Mouse (Mus musculus): Measurements from ENCODE around the gene Sirt4.

The Sirt4 gene

DNA sequence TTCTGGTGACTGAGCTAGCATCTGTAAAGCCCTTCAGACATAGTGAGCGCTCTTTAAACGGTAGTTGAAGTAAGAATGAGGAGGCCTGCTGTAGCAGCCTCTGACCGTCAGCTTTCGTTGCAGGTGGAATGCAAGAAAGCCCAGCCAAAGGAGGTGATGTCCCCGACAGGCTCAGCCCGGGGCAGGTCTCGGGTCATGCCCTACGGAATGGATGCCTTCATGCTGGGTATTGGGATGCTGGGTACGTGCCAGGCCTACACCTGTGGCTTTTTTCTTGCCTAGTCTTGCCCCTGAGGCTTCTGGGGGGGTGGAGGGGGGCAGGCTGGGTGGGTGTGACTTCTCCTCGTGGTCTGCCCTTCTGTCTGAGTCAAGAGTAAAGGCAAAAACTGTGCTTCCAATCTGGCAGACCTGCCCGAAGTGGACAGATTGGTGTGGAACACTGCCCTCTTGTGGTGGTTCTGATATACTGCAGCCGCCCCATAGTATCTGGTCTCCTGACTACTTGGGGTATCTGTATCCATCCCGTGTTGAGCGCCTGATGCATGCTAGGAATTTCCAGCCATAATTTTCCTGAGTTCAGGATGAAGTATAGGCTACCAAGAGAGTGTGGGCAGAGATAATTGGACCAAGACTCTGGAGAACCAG, 43.2 kb downstream of the Sirt4 start:
- Histone ChIP-seq H3K4me3 (replicated peaks; ENCODE audit: low read length) (no peak overlapping the region), H3K36me3 (ENCODE audit: insufficient read depth, low read length) (peaks cover 32% of the 10 kb centered on the region), H3K4me1 (replicated peaks; ENCODE audit: low read depth, low read length) (peaks cover 84% of the 10 kb centered on the region), H3K27me3 (ENCODE audit: insufficient read depth, low read length) (peaks cover 3% of the 10 kb centered on the region; the same call in 1 of the 2 replicates), H3K9me3 (ENCODE audit: low read length) (no peaks in the 10 kb centered on the region)
- TF ChIP-seq CTCF (conservative IDR thresholded peaks at IDR 0.05; ENCODE audit: low read length) (peak; percentile 98), NANOG (IDR thresholded peaks at IDR 0.05; ENCODE audit: borderline replicate concordance, low read length) (no peak)

DNA sequence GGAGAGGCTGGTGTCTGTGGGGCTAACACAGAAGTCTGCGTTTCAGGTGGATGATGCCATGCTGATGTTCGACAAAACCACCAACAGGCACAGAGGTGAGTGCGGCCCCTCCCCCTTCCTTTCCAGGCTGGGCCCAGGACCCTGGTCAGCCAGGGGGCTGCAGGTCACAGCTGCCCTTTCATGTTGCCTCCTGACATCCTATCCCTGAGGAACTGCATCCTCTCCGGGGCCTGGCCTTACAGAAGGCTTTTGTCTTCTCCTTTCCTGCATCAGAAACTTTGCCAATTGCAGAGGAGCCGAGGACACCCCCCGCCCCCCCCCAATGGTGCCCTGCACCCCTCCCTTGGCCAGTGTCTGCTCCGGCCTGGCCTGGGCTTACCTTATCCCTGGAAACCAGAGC, 45.9 kb downstream of the Sirt4 start:
- TF ChIP-seq NANOG (IDR thresholded peaks at IDR 0.05; ENCODE audit: borderline replicate concordance, low read length) (no peak), POU5F1 (IDR thresholded peaks at IDR 0.05; ENCODE audit: borderline replicate concordance, low read length) (no peak), CTCF (conservative IDR thresholded peaks at IDR 0.05; ENCODE audit: low read length) (no peak)
- no peaks in the 10 kb centered on the region for H3K9me3 ChIP-seq (ENCODE audit: low read length)

DNA sequence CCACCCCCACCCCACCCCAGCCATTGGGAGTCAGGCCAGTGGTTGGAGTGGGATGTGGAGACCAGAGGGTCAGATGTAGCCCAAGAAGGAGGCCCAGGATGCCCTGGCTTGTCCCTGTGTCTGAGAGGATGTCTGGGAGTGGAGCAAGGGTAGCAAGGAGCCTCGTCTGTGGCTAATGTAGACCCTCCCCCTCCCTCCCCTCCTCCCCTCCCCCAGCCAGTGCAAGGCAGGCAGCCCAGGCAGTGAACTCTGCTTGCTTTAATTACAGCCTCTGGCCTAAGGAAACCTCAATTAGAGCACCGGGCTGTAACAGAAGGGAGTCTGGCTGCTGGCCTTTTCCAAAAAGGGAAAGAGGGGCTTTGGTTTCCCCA, 46.6 kb downstream of the Sirt4 start:
- H3K4me3 ChIP-seq (replicated peaks; ENCODE audit: low read length): no peak overlapping the region
- no peaks in the 10 kb centered on the region for H3K9me3 ChIP-seq (ENCODE audit: low read length)
- H3K4me1 ChIP-seq (replicated peaks; ENCODE audit: low read depth, low read length): peaks cover 85% of the 10 kb centered on the region
- no peak for TF ChIP-seq NANOG (IDR thresholded peaks at IDR 0.05; ENCODE audit: borderline replicate concordance, low read length)
- TF ChIP-seq POU5F1 (IDR thresholded peaks at IDR 0.05; ENCODE audit: borderline replicate concordance, low read length): no peak
- TF ChIP-seq CTCF (conservative IDR thresholded peaks at IDR 0.05; ENCODE audit: low read length): no peak
- peaks cover 31% of the 10 kb centered on the region; the same call in 1 of the 2 replicates for H3K36me3 ChIP-seq (ENCODE audit: insufficient read depth, low read length)
- peaks cover 14% of the 10 kb centered on the region for H3K27me3 ChIP-seq (ENCODE audit: insufficient read depth, low read length)

More for the DNA sequence above, 45.9 kb downstream of the Sirt4 start:
- Histone ChIP-seq H3K4me1 (replicated peaks; ENCODE audit: low read depth, low read length) (peaks cover 84% of the 10 kb centered on the region), H3K36me3 (ENCODE audit: insufficient read depth, low read length) (peaks cover 32% of the 10 kb centered on the region; the same call in 1 of the 2 replicates), H3K4me3 (replicated peaks; ENCODE audit: low read length) (peak overlapping the region; percentile 17; the same call in 1 of the 2 replicates), H3K27me3 (ENCODE audit: insufficient read depth, low read length) (peaks cover 11% of the 10 kb centered on the region)

DNA sequence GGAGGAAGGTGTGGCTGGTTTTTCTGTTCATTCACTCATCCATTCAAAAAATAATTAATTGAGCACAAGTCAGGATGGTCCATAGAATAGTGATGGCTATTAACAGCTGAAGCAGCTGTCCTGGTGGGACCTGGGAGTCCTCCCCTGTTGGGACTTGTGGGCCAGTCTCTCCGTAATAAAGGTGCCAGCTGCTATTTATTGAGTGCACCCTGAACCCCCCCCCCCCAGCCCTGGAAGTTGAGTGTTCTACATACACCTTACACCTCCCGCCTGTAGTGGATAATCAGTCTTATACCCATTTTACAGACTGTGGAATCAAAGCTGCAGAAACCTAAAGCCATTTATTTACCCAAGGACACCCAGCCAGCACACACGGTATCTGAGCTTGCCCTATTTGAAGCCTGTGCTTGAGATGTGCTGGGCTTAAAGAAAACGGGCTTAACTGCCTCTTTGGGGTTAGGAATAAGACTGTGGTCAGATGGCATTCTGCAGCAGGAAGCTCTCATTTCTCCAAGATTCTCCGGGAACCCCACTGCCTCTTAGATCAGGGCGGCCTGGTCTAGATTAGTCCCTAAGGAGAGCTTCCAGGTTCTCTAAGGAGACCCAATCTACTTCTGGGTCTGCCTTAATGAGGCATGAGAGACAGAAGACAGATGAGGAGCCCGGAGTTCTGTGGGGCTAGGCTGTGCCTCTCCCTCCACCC, 47.1 kb downstream of the Sirt4 start:
- no peak for TF ChIP-seq POU5F1 (IDR thresholded peaks at IDR 0.05; ENCODE audit: borderline replicate concordance, low read length)
- no peak for TF ChIP-seq NANOG (IDR thresholded peaks at IDR 0.05; ENCODE audit: borderline replicate concordance, low read length)
- no peak for TF ChIP-seq CTCF (conservative IDR thresholded peaks at IDR 0.05; ENCODE audit: low read length)
- H3K36me3 ChIP-seq (ENCODE audit: insufficient read depth, low read length): peaks cover 35% of the 10 kb centered on the region; the same call in 1 of the 2 replicates
- H3K4me1 ChIP-seq (replicated peaks; ENCODE audit: low read depth, low read length): peaks cover 90% of the 10 kb centered on the region
- peaks cover 19% of the 10 kb centered on the region for H3K27me3 ChIP-seq (ENCODE audit: insufficient read depth, low read length)
- H3K9me3 ChIP-seq (ENCODE audit: low read length): no peaks in the 10 kb centered on the region
- peak overlapping the region; percentile 69 for H3K4me3 ChIP-seq (replicated peaks; ENCODE audit: low read length)

DNA sequence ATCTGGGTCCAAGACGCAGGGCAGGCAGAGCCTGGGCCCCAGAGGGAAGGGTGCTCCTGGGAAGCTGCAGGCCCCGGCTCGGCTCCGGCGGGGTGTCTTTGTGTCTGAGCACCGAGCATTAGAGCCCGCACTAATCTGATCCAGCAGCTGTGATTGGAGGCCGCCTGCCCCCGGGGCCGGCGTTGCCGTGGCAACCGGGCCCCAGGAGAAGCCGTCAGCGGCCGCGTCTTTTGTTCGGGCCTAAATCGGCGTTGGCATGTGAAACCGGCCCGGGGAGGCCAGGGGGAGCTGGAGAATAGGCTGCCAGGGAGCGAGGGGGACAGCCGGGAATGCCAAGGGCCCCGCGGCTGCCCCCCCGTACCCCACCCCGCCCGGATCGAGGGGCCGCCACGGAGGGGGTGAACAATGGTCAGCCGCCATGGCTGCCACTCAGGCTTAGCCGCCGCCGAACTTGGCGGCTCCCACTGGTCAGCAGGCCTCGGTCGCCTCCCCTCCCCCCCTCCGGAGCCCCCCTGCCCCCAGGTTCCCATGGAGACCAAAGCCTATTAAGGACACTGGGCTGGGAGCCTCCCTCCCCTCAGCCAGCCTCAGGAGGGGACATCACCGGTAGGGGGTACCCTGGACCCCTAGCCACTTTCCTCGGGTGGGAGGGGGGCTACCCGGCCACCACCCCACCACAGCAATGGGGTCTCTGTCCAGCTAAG, 48.0 kb downstream of the Sirt4 start:
- H3K4me1 ChIP-seq (replicated peaks; ENCODE audit: low read depth, low read length): peaks cover 92% of the 10 kb centered on the region
- H3K9me3 ChIP-seq (ENCODE audit: low read length): no peaks in the 10 kb centered on the region
- peaks cover 29% of the 10 kb centered on the region; the same call in 1 of the 2 replicates for H3K36me3 ChIP-seq (ENCODE audit: insufficient read depth, low read length)
- TF ChIP-seq NANOG (IDR thresholded peaks at IDR 0.05; ENCODE audit: borderline replicate concordance, low read length) (no peak), POU5F1 (IDR thresholded peaks at IDR 0.05; ENCODE audit: borderline replicate concordance, low read length) (no peak), CTCF (conservative IDR thresholded peaks at IDR 0.05; ENCODE audit: low read length) (no peak)
- H3K4me3 ChIP-seq (replicated peaks; ENCODE audit: low read length): peak overlapping the region; percentile 69
- H3K27me3 ChIP-seq (ENCODE audit: insufficient read depth, low read length): peaks cover 26% of the 10 kb centered on the region

DNA sequence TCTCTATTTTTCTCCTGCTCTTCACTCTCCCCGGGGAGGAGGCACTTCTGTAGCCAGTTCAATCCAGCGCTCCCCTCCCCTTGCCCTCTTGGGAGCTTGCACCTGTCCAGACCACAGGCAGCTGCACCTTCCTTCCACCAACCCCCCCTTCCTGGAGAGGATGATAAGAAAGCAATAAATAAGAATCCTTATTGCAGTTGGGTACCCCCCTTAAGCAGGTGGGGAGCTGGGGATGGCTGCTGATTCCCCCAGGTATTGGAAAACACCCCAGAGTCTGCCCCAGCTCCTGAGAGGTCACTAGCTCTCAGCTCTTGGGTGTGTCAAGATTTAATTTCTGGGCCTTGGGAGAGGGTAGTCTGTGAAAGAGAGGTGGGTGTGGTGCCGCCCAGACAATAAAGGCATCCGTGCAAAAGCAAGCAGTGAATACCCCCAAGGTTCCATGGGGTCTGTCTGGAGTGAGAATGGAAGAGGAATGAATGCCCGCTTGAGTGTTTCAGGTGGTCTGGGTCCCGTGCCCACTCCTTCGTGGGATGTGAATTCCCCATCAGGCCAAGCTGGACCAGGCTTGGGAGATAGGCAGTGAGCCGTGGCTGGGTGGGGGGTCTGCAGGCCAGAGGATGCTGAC, 48.7 kb downstream of the Sirt4 start:
- TF ChIP-seq POU5F1 (IDR thresholded peaks at IDR 0.05; ENCODE audit: borderline replicate concordance, low read length): no peak
- no peak for TF ChIP-seq CTCF (conservative IDR thresholded peaks at IDR 0.05; ENCODE audit: low read length)
- TF ChIP-seq NANOG (IDR thresholded peaks at IDR 0.05; ENCODE audit: borderline replicate concordance, low read length): no peak
- Histone ChIP-seq H3K27me3 (ENCODE audit: insufficient read depth, low read length) (peaks cover 29% of the 10 kb centered on the region), H3K4me3 (replicated peaks; ENCODE audit: low read length) (peak overlapping the region; percentile 69), H3K36me3 (ENCODE audit: insufficient read depth, low read length) (peaks cover 28% of the 10 kb centered on the region; the same call in 1 of the 2 replicates), H3K4me1 (replicated peaks; ENCODE audit: low read depth, low read length) (peaks cover 95% of the 10 kb centered on the region), H3K9me3 (ENCODE audit: low read length) (no peaks in the 10 kb centered on the region)

DNA sequence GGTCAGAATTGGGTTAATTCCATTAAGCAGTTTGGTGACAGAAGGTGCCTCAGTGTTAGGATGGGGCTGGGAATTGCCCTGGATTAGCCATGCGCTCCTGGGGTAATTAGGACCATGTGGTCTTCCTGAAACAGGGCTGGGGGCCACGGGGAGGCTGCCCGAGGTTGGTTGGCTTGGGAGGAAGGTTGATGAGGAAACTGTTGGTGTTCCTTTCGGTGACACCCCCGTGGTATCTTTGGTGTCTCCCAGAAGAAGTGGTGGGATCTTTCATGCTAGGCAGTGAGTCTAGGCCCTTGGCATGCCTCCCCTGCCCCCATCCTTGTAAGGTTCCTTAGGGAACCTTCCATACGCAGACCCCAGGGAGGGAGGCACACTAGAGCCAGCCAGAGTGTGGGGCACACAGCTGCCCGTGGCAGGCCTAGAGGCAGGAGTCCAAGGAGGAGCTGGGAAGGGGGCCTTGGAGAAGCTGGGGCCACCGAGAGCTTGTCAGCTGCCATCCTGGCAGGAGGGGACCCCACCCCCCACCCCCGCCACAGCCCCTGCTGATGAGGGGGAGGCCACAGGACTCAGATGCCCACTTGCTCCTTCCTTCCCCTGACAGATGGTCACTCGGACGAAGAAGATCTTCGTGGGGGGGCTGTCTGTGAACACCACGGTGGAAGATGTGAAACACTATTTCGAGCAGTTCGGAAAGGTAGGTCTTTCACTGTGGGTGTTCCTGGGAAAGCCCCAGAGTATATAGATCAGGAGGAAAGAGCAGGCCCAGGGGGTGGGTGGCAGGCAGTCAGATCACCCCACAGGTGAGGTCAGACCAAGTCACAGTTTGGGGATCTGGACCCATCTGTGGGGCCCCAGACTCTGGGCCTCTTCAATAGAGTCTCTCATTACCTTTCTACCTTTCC, 49.4 kb downstream of the Sirt4 start:
- H3K4me1 ChIP-seq (replicated peaks; ENCODE audit: low read depth, low read length): peaks cover 91% of the 10 kb centered on the region
- peaks cover 34% of the 10 kb centered on the region for H3K27me3 ChIP-seq (ENCODE audit: insufficient read depth, low read length)

More for the DNA sequence above, 49.4 kb downstream of the Sirt4 start:
- TF ChIP-seq POU5F1 (IDR thresholded peaks at IDR 0.05; ENCODE audit: borderline replicate concordance, low read length): no peak
- no peak for TF ChIP-seq CTCF (conservative IDR thresholded peaks at IDR 0.05; ENCODE audit: low read length)
- TF ChIP-seq NANOG (IDR thresholded peaks at IDR 0.05; ENCODE audit: borderline replicate concordance, low read length): no peak
- H3K4me3 ChIP-seq (replicated peaks; ENCODE audit: low read length): peak overlapping the region; percentile 69
- no peaks in the 10 kb centered on the region for H3K9me3 ChIP-seq (ENCODE audit: low read length)
- H3K36me3 ChIP-seq (ENCODE audit: insufficient read depth, low read length): peaks cover 28% of the 10 kb centered on the region; the same call in 1 of the 2 replicates
